Mouse (Mus musculus) neural tube, embryonic 13.5 days (tissue): ENCODE results near the gene Il17rc. TPM values are rescaled to one million over a fixed set of nuclear protein-coding genes. Genes with fewer than 3 reads are reported as not detected.

Experiments used
- ATAC-seq: fragments of 200-750 bp; cut with Nextera tagmentation; 2 replicates; pipeline ENCODE4 v1.8.0; 2017; ENCODE audit warnings: low read depth, mild to moderate bottlenecking, moderate TSS enrichment, moderate library complexity
- H3K27ac ChIP-seq: fragments of 300-500 bp; sonication (generic); replicated peaks from 2 replicates; pipeline ENCODE4 v1.5.1; 2015; ENCODE audit warnings: moderate library complexity, mild to moderate bottlenecking, inconsistent platforms
- H3K27me3 ChIP-seq: fragments of 300-500 bp; sonication (generic); 2 replicates; pipeline ENCODE4 v1.6.1; 2015; ENCODE audit warnings: mild to moderate bottlenecking, inconsistent platforms
- H3K36me3 ChIP-seq: fragments of 300-500 bp; sonication (generic); 2 replicates; pipeline ENCODE4 v1.6.1; 2015; ENCODE audit warnings: mild to moderate bottlenecking, inconsistent platforms
- H3K4me1 ChIP-seq: fragments of 300-500 bp; sonication (generic); replicated peaks from 2 replicates; pipeline ENCODE4 v1.6.1; 2015; ENCODE audit warnings: inconsistent platforms
- H3K4me2 ChIP-seq: fragments of 300-500 bp; sonication (generic); 2 replicates; pipeline ENCODE4 v1.6.1; 2015; ENCODE audit warnings: inconsistent platforms, mild to moderate bottlenecking, moderate library complexity
- H3K4me3 ChIP-seq: fragments of 300-500 bp; sonication (generic); 2 replicates; pipeline ENCODE4 v1.5.1; 2015; ENCODE audit warnings: mild to moderate bottlenecking, inconsistent platforms
- H3K9ac ChIP-seq: fragments of 300-500 bp; sonication (generic); 2 replicates; pipeline ENCODE4 v1.6.1; 2015; ENCODE audit warnings: moderate library complexity, mild to moderate bottlenecking, inconsistent platforms
- H3K9me3 ChIP-seq: fragments of 300-500 bp; sonication (generic); 2 replicates; pipeline ENCODE4 v1.6.1; 2016; ENCODE audit warnings: inconsistent platforms
- WGBS: fragments of 180-500 bp; shearing (Covaris S2); methylation state at CpG from one replicate; pipeline ENCODE4 v1.1.7; 2015; 5-methylcytosine and 5-hydroxymethylcytosine counted together
- polyA plus RNA-seq: library from polyadenylated mRNA; unstranded; fragments of >200 nt; fragmentation: Nextera tagmentation; extraction: Ambion mirVana; gene quantifications from 2 replicates; pipeline ENCODE4 v1.2.1, GENCODE M21; 2015

Il17rc gene
- polyA plus RNA-seq, 1 experiment from 2014 or later, result 2.9 TPM

DNA sequence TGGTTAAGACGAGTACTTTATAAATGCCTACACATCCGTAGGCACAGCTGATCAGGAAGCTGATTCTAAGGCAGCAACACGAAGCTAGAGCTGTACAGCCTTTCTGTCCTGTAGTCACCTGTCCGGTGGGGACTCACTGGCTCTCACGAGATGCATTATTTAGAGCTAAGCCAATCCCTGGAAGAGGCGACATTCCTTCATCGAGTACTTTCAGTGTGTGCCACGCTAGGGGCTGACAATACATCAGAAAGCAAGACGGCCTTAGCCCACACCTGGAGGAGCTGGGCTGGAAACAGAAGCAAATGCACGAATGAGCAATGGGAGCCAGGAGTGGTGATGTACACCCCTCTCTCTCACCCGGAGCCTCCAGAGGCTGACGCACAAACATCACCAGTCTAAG lies 34.1 kb upstream of the Il17rc start:
- H3K4me2 ChIP-seq, result no peak overlapping the region
- no peak overlapping the region for H3K27ac ChIP-seq
- 79% methylated on average over 12 of the region's 12 CpGs for WGBS
- no peak overlapping the region for H3K4me3 ChIP-seq
- H3K9me3 ChIP-seq, result no peaks in the 10 kb centered on the region
- no peak for ATAC-seq
- no peaks in the 10 kb centered on the region for H3K36me3 ChIP-seq
- H3K4me1 ChIP-seq, result 0 out of 2 replicates have a peak, but pooled peaks cover 3% of the 10 kb centered on the region
- no peak overlapping the region for H3K9ac ChIP-seq
- H3K27me3 ChIP-seq, result no peaks in the 10 kb centered on the region

DNA sequence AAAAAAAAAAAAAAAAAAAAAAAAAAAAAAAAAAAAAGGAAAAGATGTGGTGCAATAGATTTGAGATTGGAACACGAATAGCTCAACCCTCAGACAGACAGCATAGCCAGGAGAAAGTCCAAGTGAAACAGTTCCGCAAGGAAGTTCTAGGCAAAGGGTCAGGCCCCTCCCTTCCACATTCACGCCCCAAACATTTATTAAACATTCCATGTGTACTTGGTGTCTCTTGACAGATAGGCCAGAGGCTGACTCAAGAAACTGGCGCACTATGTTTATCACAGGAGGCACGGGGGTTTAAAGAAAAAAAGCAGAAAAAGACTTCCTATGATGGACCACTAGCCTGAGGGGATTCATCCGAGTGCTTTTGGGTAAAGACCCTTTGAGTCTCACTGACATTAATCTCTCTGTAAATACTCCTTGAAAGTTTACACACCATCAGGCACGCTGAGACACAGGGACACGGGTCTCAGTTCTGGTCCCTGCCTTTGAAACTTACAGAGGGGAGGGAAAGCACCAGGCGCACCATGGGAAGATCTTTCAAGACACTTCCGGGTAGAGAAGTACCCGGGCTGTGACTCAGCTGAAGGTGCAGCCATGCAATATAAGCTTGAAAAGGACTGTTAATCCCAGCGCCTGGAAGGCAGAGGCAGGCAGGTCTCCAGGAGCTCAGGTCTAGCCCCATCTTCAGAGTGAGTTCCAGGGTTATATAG lies 32.4 kb upstream of the Il17rc start:
- Histone ChIP-seq H3K9ac (no peak overlapping the region), H3K27me3 (no peaks in the 10 kb centered on the region), H3K27ac (no peak overlapping the region), H3K4me2 (no peak overlapping the region), H3K36me3 (no peaks in the 10 kb centered on the region), H3K4me1 (peaks cover 13% of the 10 kb centered on the region), H3K9me3 (no peaks in the 10 kb centered on the region), H3K4me3 (no peak overlapping the region)
- ATAC-seq, result no peak
- WGBS, result 62% methylated on average over 12 of the region's 12 CpGs

DNA sequence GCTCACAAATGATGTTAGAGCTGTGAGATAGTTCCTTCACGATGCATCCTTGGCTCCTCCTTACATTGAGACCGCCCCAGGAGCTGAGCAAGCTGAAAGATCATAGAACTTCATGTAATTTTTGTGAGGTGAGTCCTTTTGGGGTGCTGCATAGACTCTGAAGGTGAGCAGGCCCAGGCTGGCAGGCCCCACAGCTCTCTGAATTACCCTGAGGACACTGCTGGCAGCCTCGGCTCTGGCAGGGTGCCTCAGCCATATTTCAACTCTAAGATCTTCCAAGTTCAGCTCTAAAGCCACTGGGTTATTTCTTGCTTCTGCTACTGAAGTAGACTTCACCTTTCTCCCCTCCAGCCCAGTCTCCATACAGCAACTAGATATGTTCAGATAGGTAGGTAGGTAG lies 30.5 kb upstream of the Il17rc start:
- WGBS, result 87% methylated on average over 3 of the region's 3 CpGs
- ATAC-seq, result no peak
- H3K4me3 ChIP-seq, result no peak overlapping the region
- peaks cover 13% of the 10 kb centered on the region for H3K4me1 ChIP-seq
- no peaks in the 10 kb centered on the region for H3K36me3 ChIP-seq
- H3K9me3 ChIP-seq, result no peaks in the 10 kb centered on the region
- no peak overlapping the region for H3K4me2 ChIP-seq
- no peak overlapping the region for H3K27ac ChIP-seq
- no peak overlapping the region for H3K9ac ChIP-seq
- no peaks in the 10 kb centered on the region for H3K27me3 ChIP-seq

DNA sequence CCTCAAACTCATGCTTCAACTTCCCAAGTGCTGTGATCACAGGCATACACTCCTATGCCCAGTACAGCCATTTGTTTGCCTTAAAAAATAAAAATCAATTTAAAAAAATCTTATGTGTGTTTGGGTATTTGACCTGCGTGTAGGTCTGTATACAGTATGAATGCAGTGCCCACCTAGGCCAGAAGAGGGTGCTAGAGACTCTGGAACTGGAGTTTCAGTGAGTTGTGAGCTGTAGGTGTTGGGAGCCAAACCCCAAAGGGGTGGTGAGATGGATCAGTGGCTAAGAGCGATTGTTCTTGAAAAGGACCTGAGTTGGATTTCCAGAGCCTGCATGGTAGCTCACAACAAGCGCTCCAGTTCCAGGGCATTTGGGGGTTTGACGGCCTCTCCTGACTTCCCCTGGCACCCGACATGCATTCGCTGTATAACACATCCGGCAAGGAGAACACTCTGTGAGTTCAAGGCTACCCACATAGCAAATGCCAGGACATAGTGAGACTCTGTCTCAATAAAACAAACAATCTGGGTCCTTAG lies 30.0 kb upstream of the Il17rc start:
- 0 out of 2 replicates have a peak, but pooled peaks cover under 1% of the 10 kb centered on the region for H3K36me3 ChIP-seq
- ATAC-seq, result no peak; the same call in 1 of the 2 replicates
- 53% methylated on average over 7 of the region's 7 CpGs for WGBS
- H3K9ac ChIP-seq, result no peak overlapping the region
- peaks cover 13% of the 10 kb centered on the region for H3K4me1 ChIP-seq
- H3K4me3 ChIP-seq, result no peak overlapping the region
- H3K27ac ChIP-seq, result no peak overlapping the region
- no peaks in the 10 kb centered on the region for H3K9me3 ChIP-seq
- no peak overlapping the region for H3K4me2 ChIP-seq
- no peaks in the 10 kb centered on the region for H3K27me3 ChIP-seq

DNA sequence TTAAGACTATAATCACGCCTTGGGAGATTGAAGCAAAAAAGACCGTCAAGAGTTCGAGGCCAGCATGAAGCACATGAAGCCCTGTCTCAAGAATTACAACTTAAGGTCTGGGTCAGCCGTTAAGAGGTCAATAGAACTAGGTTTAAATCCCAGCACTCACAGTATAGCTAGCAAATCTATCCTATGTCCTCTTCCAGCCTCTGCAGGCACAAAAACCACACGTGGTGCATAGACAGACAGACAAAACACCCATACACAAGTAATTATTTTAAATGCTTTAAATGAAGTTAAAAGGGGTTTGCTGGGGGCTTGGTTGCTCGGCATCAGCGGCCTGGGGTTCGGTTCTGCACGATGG lies 29.2 kb upstream of the Il17rc start:
- peaks cover 9% of the 10 kb centered on the region for H3K36me3 ChIP-seq
- WGBS, result 41% methylated on average over 9 of the region's 9 CpGs
- H3K4me3 ChIP-seq, result peak overlapping the region; percentile 84
- H3K9me3 ChIP-seq, result no peaks in the 10 kb centered on the region
- H3K27me3 ChIP-seq, result no peaks in the 10 kb centered on the region
- H3K4me1 ChIP-seq, result peaks cover 13% of the 10 kb centered on the region
- H3K27ac ChIP-seq, result peak overlapping the region; percentile 64; the same call in 1 of the 2 replicates
- peak overlapping the region; percentile 77 for H3K4me2 ChIP-seq
- peak overlapping the region; percentile 91 for H3K9ac ChIP-seq
- ATAC-seq, result peak; percentile 38

DNA sequence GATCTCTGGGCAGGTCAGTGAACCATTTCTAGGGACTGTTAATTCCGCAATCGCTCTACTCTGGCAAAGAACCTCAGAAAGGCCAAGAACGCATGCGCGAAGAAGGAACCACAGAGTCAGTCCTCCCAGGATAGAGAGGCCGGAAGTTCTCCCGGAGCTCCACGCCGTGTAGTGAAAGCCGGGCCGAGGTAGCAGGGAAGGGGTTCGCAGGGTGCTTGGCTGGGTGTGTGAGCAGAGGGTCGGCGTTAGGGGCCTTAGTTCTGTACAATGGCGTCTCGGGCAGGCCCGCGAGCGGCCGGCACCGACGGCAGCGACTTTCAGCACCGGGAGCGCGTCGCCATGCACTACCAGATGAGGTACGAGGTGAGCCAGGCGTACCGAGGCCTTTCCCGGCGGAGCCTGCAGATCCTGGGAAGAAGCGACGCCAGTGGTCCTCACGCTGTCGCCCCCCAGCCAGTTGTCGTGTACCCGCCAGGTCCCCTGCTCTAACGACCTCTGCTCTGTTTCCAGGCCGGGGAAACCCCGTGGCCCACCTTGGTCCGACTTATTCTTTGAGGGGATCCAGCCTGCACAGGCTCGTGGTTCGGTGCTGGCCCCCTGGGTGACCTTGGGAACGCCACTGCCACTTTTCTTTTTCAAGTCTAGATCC lies 28.7 kb upstream of the Il17rc start, which contains the start of gene Jagn1:
Gene Jagn1, plus strand, starts transcription at position 128 of the 649 bp plus-strand sequence.
- peak; percentile 95 for ATAC-seq
- Histone ChIP-seq H3K9ac (peak within 1 kb of the TSS; percentile 91), H3K27me3 (no peaks in the 10 kb centered on the region), H3K27ac (peak within 1 kb of the TSS; percentile 77), H3K4me2 (peak within 1 kb of the TSS; percentile 77), H3K9me3 (no peaks in the 10 kb centered on the region), H3K4me3 (peak within 1 kb of the TSS; percentile 84), H3K4me1 (peaks cover 13% of the 10 kb centered on the region), H3K36me3 (peaks cover 14% of the 10 kb centered on the region)
- WGBS, result 1% methylated on average over 45 of the region's 45 CpGs

DNA sequence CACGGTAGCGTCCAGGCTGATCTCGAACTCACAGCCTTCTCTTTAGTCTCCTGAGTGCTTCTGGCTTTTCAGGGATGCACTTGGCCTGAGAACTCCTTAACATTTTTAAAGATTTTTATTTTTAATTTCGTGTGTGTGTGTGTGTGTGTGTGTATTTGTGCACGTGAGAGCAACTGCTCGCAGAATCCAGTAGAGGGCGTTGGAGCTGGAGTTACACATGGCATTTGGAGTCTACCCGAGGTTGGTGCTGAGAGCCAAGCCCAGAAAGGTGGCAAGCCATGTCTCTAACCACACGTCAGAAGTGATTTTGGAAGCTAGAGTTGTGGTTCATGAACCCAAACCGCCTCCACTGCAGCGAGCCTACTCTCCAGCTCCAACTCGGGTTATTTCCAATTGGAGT lies 28.1 kb upstream of the Il17rc start:
- Histone ChIP-seq H3K27me3 (no peaks in the 10 kb centered on the region), H3K4me3 (peak overlapping the region; percentile 84), H3K9ac (peak overlapping the region; percentile 91), H3K9me3 (no peaks in the 10 kb centered on the region), H3K4me1 (peaks cover 13% of the 10 kb centered on the region), H3K4me2 (peak overlapping the region; percentile 77), H3K36me3 (peaks cover 19% of the 10 kb centered on the region), H3K27ac (0 out of 2 replicates have a peak overlapping the region, but pooled peaks have one; percentile 77)
- 50% methylated on average over 12 of the region's 12 CpGs for WGBS
- ATAC-seq, result no peak

DNA sequence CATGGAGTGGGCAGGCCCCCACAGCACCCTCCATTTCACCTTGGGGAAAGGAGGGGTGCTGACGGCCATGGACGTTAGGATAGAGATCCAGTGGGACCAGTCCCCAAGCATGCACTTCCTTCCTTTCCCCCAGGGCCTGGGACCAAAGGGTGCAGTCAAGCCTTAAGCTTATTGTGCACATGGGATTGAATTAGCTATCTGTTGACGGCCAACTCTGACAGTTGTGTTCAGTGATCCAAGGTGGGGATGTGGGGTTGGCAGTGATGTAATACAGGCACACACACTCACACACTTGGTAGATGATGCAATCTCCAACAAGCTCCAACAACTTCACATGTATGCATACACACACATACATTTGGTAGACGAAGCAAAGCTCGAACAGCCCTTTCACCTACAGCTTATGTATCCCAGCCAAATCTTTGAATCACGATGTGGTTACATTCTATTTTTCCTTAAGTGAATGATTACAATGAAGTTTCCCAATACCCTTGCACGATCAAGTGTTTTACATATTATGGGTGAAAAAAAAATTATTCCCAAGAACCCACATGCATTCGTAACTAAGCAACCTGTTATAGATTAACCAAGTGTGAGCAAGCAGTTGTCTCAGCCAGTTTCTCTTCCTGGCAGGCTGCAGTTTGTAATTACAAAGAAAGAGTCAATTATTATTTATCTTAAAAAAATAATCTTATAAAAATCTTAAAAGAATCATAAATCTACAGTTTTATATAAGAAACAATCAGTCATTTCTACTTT lies 26.8 kb upstream of the Il17rc start:
- Histone ChIP-seq H3K4me3 (no peak overlapping the region), H3K36me3 (peaks cover 32% of the 10 kb centered on the region), H3K9ac (no peak overlapping the region), H3K4me2 (no peak overlapping the region), H3K9me3 (no peaks in the 10 kb centered on the region), H3K27ac (no peak overlapping the region), H3K4me1 (peaks cover 13% of the 10 kb centered on the region), H3K27me3 (no peaks in the 10 kb centered on the region)
- 84% methylated on average over 8 of the region's 8 CpGs for WGBS
- no peak for ATAC-seq

DNA sequence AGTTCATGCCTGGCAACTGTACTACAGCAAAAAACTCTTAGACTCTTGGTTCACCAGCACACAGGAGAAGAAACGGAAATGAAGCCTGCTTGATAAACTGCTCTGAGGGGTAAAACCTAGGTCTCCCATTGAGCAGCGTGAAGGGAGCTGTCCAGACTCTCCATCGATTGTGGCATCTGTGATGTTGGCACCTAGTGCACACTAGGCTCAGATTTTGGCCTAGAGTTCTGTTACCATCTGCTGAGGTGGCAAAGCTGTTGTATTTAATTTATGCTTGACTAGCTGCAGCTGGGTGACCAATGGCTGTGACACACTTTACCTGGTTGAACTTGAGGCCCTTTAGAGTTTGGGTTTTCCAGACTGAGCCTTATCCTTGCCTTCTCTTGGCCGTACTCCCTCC lies 23.6 kb upstream of the Il17rc start:
- Histone ChIP-seq H3K27me3 (no peaks in the 10 kb centered on the region), H3K4me2 (no peak overlapping the region), H3K4me1 (peaks cover 10% of the 10 kb centered on the region), H3K4me3 (no peak overlapping the region), H3K27ac (no peak overlapping the region), H3K9me3 (no peaks in the 10 kb centered on the region), H3K36me3 (peaks cover 35% of the 10 kb centered on the region), H3K9ac (no peak overlapping the region)
- 95% methylated on average over 4 of the region's 4 CpGs for WGBS
- no peak for ATAC-seq

DNA sequence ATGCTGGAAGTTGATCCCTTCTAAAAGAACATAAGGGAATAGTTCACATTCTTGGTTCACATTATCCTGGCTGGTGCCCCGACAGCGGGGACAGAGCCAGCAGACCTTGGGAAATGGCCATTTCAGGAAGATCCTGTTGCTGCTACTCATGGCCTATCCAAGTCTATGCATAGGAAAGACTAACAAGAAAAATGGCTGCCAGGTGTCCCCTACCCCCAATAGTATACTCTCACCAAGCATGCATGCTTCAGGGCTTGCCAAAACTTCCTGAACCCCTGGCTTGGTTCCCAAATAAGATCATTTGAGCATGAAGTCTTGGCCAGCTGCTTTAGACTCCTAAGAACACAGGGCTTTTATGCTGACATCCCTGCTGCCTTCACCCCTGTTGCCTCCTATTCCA lies 19.4 kb upstream of the Il17rc start:
- no peak for ATAC-seq

DNA sequence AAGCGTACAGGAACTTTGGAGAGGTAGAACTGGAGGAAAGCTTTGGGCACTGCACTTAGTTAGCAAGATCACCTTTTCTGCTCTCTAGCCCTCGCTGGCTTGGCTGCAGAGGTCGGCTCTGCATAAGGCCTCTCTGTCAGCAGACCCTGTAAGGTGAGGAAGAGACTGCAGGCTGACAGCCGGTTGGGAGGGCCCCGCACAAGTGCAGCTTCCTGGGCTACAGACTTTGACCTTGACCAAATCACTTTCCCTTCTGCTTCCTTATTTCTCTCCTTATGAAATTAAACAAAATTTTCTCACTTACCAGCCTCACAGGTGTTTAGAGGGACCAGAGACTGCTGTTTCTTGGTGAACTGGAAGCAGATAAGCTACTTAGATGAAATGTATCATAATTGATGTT lies 16.2 kb upstream of the Il17rc start:
- no peak overlapping the region for H3K9ac ChIP-seq
- WGBS, result 63% methylated on average over 5 of the region's 5 CpGs
- H3K27ac ChIP-seq, result no peak overlapping the region
- no peak for ATAC-seq
- no peaks in the 10 kb centered on the region for H3K4me1 ChIP-seq
- no peaks in the 10 kb centered on the region for H3K36me3 ChIP-seq
- H3K4me2 ChIP-seq, result no peak overlapping the region
- no peaks in the 10 kb centered on the region for H3K27me3 ChIP-seq
- no peaks in the 10 kb centered on the region for H3K9me3 ChIP-seq
- H3K4me3 ChIP-seq, result no peak overlapping the region

More for the DNA sequence above, 19.4 kb upstream of the Il17rc start:
- 88% methylated on average over 2 of the region's 2 CpGs for WGBS
- Histone ChIP-seq H3K9me3 (no peaks in the 10 kb centered on the region), H3K4me3 (no peak overlapping the region), H3K27me3 (no peaks in the 10 kb centered on the region), H3K27ac (no peak overlapping the region), H3K4me2 (no peak overlapping the region), H3K9ac (no peak overlapping the region), H3K4me1 (no peaks in the 10 kb centered on the region), H3K36me3 (peaks cover 28% of the 10 kb centered on the region)
